Mouse (Mus musculus) thymus, postnatal 10 days (tissue): ENCODE results near the gene Bcar1.

Source experiments
- DNase-seq, 2 experiments: peaks; one replicate each; pipeline ENCODE4 v3.0.0; 2021; ENCODE audit warnings: low spot score in 2 of 2

Bcar1 gene

GRCm38 (mm10) chr8:111715514-111715913 is 28.1 kb downstream of the Bcar1 start:
- DNase-seq: no peak

GRCm38 (mm10) chr8:111714295-111714694 is 29.3 kb downstream of the Bcar1 start:
- DNase-seq: no peak

GRCm38 (mm10) chr8:111713817-111714216 is 29.8 kb downstream of the Bcar1 start:
- DNase-seq: no peak

- DNase-seq: no peak
These were observed 30.3 kb downstream of the Bcar1 start for GRCm38 (mm10) chr8:111713291-111713690.

GRCm38 (mm10) chr8:111712588-111712987 is 31.0 kb downstream of the Bcar1 start:
- peak; percentile 35 to 57 for DNase-seq

- no peak for DNase-seq
These were observed 31.5 kb downstream of the Bcar1 start for GRCm38 (mm10) chr8:111712135-111712534.

GRCm38 (mm10) chr8:111710777-111711485 is 32.7 kb downstream of the Bcar1 start:
- no peak for DNase-seq

GRCm38 (mm10) chr8:111709223-111709622 is 34.4 kb downstream of the Bcar1 start:
- DNase-seq: no peak

GRCm38 (mm10) chr8:111708265-111708664 is 35.3 kb downstream of the Bcar1 start:
- DNase-seq: no peak

- no peak for DNase-seq
These were observed 37.9 kb downstream of the Bcar1 start for GRCm38 (mm10) chr8:111705699-111706098.

GRCm38 (mm10) chr8:111705222-111705621 is 38.4 kb downstream of the Bcar1 start:
- no peak for DNase-seq

- DNase-seq: no peak
These were observed 39.0 kb downstream of the Bcar1 start for GRCm38 (mm10) chr8:111704585-111704984.

- DNase-seq: no peak
These were observed 42.2 kb downstream of the Bcar1 start for GRCm38 (mm10) chr8:111701380-111701779.

GRCm38 (mm10) chr8:111700740-111701139 is 42.9 kb downstream of the Bcar1 start:
- DNase-seq: no peak

GRCm38 (mm10) chr8:111700201-111700600 is 43.4 kb downstream of the Bcar1 start:
- DNase-seq: no peak

- DNase-seq: no peak
These were observed 44.6 kb downstream of the Bcar1 start for GRCm38 (mm10) chr8:111699035-111699434.

- DNase-seq: no peak
These were observed 46.0 kb downstream of the Bcar1 start for GRCm38 (mm10) chr8:111697655-111698054.

- no peak for DNase-seq
These were observed 48.2 kb downstream of the Bcar1 start for GRCm38 (mm10) chr8:111695441-111695840.

- DNase-seq: no peak
These were observed 50.3 kb downstream of the Bcar1 start for GRCm38 (mm10) chr8:111693261-111693741.

- DNase-seq: no peak
These were observed 52.6 kb downstream of the Bcar1 start, which contains the start of gene Ctrb1 for GRCm38 (mm10) chr8:111690960-111691445. Ctrb1 (minus strand) TSS chr8:111691010.

GRCm38 (mm10) chr8:111686881-111687280 is 56.7 kb downstream of the Bcar1 start:
- DNase-seq: no peak

GRCm38 (mm10) chr8:111682521-111682920 is 61.1 kb downstream of the Bcar1 start:
- DNase-seq: no peak

- DNase-seq: no peak
These were observed 62.5 kb downstream of the Bcar1 start for GRCm38 (mm10) chr8:111681153-111681552.
